ENCODE assay signal across 25 mouse cellular contexts in the genomic region with DNA sequence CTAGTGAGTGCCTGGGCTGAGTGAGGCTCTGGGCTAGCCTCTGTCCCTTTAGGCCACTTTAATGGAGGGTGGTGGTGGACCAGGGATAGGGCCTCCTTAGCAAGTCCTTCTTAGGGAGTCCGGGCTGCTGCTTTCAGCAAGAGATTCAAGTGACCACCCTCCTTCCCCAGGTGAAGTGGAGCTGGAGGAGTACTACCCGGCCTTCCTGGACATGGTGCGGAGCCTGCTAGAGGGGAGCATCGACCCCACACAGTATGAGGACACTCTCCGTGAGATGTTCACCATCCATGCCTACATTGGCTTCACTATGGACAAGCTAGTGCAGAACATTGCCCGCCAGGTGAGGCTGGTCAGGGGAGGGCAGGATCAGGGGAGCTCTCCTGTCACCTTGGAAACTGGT. TPM values are rescaled to one million over a fixed set of nuclear protein-coding genes. Genes with fewer than 3 reads are reported as not detected.
DNase-seq lines count a peak whose midpoint lies in the region; ATAC-seq lines count a peak whose summit lies in the region.
"Had no signal": no experiment of that assay in that cellular context is flagged by ENCODE, and none has a peak within 500 bp of the region (broad histone marks: within the 10 kb centered on the region; RNA-seq: fewer than 3 reads in every experiment).

No protein-coding gene starts in this region.

- H3K4me3 ChIP-seq in intestine, embryonic 14.5 days (ENCODE audit: low read depth, low read length), result no peak overlapping the region
- H3K4me3 ChIP-seq in intestine, embryonic 15.5 days (replicated peaks), result no peak overlapping the region
- H3K4me3 ChIP-seq: embryonic facial prominence, embryonic 13.5 days; heart, embryonic 13.5 days; hindbrain, embryonic 15.5 days; kidney, embryonic 15.5 days; midbrain, embryonic 12.5 days had no signal

- H3K4me1 ChIP-seq in intestine, embryonic 14.5 days (replicated peaks; ENCODE audit: control insufficient read depth, insufficient read depth, low read length), result no peaks in the 10 kb centered on the region
- H3K4me1 ChIP-seq in intestine, embryonic 15.5 days (replicated peaks), result no peaks in the 10 kb centered on the region
- H3K4me1 ChIP-seq: embryonic facial prominence, embryonic 13.5 days; heart, embryonic 13.5 days; hindbrain, embryonic 15.5 days; kidney, embryonic 15.5 days; midbrain, embryonic 12.5 days had no signal

- H3K27ac ChIP-seq in intestine, embryonic 14.5 days (ENCODE audit: low read depth), result no peak overlapping the region
- H3K27ac ChIP-seq in intestine, embryonic 15.5 days, result no peak overlapping the region
- H3K27ac ChIP-seq: embryonic facial prominence, embryonic 13.5 days; heart, embryonic 13.5 days; hindbrain, embryonic 15.5 days; kidney, embryonic 15.5 days; liver, embryonic 14.5 days; macrophage; midbrain, embryonic 12.5 days had no signal

- H3K9ac ChIP-seq in intestine, embryonic 14.5 days (ENCODE audit: low read length), result no peak overlapping the region
- H3K9ac ChIP-seq in intestine, embryonic 15.5 days, result no peak overlapping the region
- H3K9ac ChIP-seq: embryonic facial prominence, embryonic 13.5 days; heart, embryonic 13.5 days; hindbrain, embryonic 15.5 days; kidney, embryonic 15.5 days; liver, embryonic 14.5 days; midbrain, embryonic 12.5 days had no signal

- H3K36me3 ChIP-seq in intestine, embryonic 14.5 days (ENCODE audit: control insufficient read depth, insufficient read depth, low read length), result peaks cover 94% of the 10 kb centered on the region
- H3K36me3 ChIP-seq in intestine, embryonic 15.5 days, result peaks cover 76% of the 10 kb centered on the region

- intact Hi-C loops in gastrocnemius, postnatal 14 days (cut with DNase I; ENCODE audit: low total_unique reads), result no loop called here

- ATAC-seq in intestine, embryonic 14.5 days (replicated peaks; ENCODE audit: low FRiP score, low TSS enrichment, low read depth), result no peak
- ATAC-seq in intestine, embryonic 15.5 days, result no peak
- ATAC-seq: activated CD4-positive, CD25-positive, alpha-beta regulatory T cell, adult 4 months; forebrain, embryonic 16.5 days; intestine, postnatal 0 days had no signal

- WGBS in intestine, embryonic 14.5 days, result 95% methylated on average over 6 of the region's 6 CpGs
- 93% methylated on average over 6 of the region's 6 CpGs for WGBS in intestine, embryonic 15.5 days

- H3K9me3 ChIP-seq in intestine, embryonic 14.5 days (ENCODE audit: control insufficient read depth, low read length), result no peaks in the 10 kb centered on the region
- no peaks in the 10 kb centered on the region for H3K9me3 ChIP-seq in intestine, embryonic 15.5 days
- H3K9me3 ChIP-seq: embryonic facial prominence, embryonic 13.5 days; G1E; heart, embryonic 13.5 days; hindbrain, embryonic 15.5 days; kidney, embryonic 15.5 days; midbrain, embryonic 12.5 days had no signal

- H3K4me2 ChIP-seq in intestine, embryonic 14.5 days (ENCODE audit: low read length), result no peak overlapping the region
- no peak overlapping the region for H3K4me2 ChIP-seq in intestine, embryonic 15.5 days (replicated peaks)
- H3K4me2 ChIP-seq: embryonic facial prominence, embryonic 13.5 days; heart, embryonic 13.5 days; hindbrain, embryonic 15.5 days; kidney, embryonic 15.5 days; midbrain, embryonic 12.5 days had no signal

- H3K27me3 ChIP-seq in intestine, embryonic 14.5 days (replicated peaks; ENCODE audit: control insufficient read depth, insufficient read depth, low read length), result no peaks in the 10 kb centered on the region
- no peaks in the 10 kb centered on the region for H3K27me3 ChIP-seq in intestine, embryonic 15.5 days (replicated peaks)
- H3K27me3 ChIP-seq: embryonic facial prominence, embryonic 13.5 days; heart, embryonic 13.5 days; hindbrain, embryonic 15.5 days; kidney, embryonic 15.5 days; midbrain, embryonic 12.5 days had no signal

- peak; percentile 38 for DNase-seq in intestine, embryonic 14.5 days (ENCODE audit: low spot score)
- DNase-seq in right cerebral cortex, postnatal 25 days, result peak; percentile 1
- DNase-seq in right cerebral cortex, adult 18-20 months, result no peak
- peak; percentile 4 for DNase-seq in urinary bladder, postnatal 10 days (ENCODE audit: low spot score)
- no peak for DNase-seq in urinary bladder, postnatal 36 days (ENCODE audit: low spot score in 2 of 2)
- DNase-seq in gastrocnemius, postnatal 14 days, result no peak
- DNase-seq: adrenal gland, postnatal 25 days; cerebellum, adult 11 months; cerebellum, postnatal 10 days; heart, postnatal 36 days; kidney, postnatal 4 days; layer of hippocampus, adult 9-11 months had no signal

RNA-seq across cellular contexts. Expression of gene F2rl3, which starts 11.4 kb away (rescaled TPM):
- polyA plus RNA-seq in intestine, embryonic 14.5 days (2014; fragmentation: Nextera tagmentation; extraction: Ambion mirVana), result 5.0 and 5.8 TPM in 2 replicates
- polyA plus RNA-seq in intestine, embryonic 15.5 days (2015; fragmentation: Nextera tagmentation; extraction: Ambion mirVana), result 3.5 TPM in 2 replicates
- total RNA-seq in gastrocnemius, postnatal 14 days (2021), result 1 to 10 TPM; 2.2 to 2.9 TPM
- total RNA-seq: monocyte, adult 5-6 weeks had no signal
- polyA plus RNA-seq: G1E, macrophage had no signal

RNA-seq across cellular contexts. Expression of gene Sin3b, which starts 27.2 kb away (rescaled TPM):
- polyA plus RNA-seq in intestine, embryonic 14.5 days (2014; fragmentation: Nextera tagmentation; extraction: Ambion mirVana), result 175 and 191 TPM in 2 replicates
- 132 and 150 TPM in 2 replicates for polyA plus RNA-seq in intestine, embryonic 15.5 days (2015; fragmentation: Nextera tagmentation; extraction: Ambion mirVana)
- total RNA-seq in gastrocnemius, postnatal 14 days (2021), result 10 to 100 TPM; 54.4 to 56.6 TPM

Comparison
In these comparisons a context has a peak if more than half of its experiments do, and no peak if none do; other contexts are left out.
1. DNase-seq: peak in intestine, embryonic 14.5 days (single experiment), right cerebral cortex, postnatal 25 days (single experiment) and urinary bladder, postnatal 10 days (single experiment); none in right cerebral cortex, adult 18-20 months (single experiment), urinary bladder, postnatal 36 days (0 of 2) and gastrocnemius, postnatal 14 days (single experiment).